Mouse (Mus musculus) heart, postnatal 4 days (tissue): Measurements from ENCODE around the gene Actn4. TPM values are rescaled to one million over a fixed set of nuclear protein-coding genes. Genes with fewer than 3 reads are reported as not detected.
A peak's percentile ranks its signal among the peaks of the same experiment; 100 is the strongest.
"Not testable (repeated sequence)": the region's sequence is repeated elsewhere in the genome, so short reads cannot be mapped to it uniquely, and the experiment has no call there.

ENCODE experiments used
- DNase-seq: peaks from one replicate; pipeline ENCODE4 v3.0.0; 2021
- total RNA-seq, 2 experiments: library from RNA; stranded (reverse); gene quantifications; 2 replicates each; pipeline ENCODE4 v1.2.3; 2021

Actn4 gene
- total RNA-seq, 2 experiments from 2014 or later = 224 to 231 TPM

DNA sequence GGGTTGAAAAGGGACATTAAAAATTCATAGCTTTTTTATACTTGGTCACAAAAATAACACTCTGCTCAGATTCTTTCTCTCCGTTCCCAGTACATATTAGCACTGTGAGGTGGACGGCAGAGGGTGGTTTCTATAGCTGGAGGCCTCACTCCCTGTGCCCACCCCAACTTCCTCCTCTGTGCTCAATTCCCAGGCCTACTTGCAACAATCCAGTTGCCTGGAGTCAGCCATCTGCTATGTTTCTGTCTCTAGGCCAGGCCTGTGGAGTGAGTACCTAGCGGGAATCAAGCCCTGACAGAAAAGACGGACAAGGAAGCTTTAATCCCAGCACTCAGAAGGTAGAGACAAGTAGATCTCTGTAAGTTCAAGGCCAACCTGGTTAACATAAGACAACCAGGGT, 39.5 kb downstream of the Actn4 start:
- no peak for DNase-seq

DNA sequence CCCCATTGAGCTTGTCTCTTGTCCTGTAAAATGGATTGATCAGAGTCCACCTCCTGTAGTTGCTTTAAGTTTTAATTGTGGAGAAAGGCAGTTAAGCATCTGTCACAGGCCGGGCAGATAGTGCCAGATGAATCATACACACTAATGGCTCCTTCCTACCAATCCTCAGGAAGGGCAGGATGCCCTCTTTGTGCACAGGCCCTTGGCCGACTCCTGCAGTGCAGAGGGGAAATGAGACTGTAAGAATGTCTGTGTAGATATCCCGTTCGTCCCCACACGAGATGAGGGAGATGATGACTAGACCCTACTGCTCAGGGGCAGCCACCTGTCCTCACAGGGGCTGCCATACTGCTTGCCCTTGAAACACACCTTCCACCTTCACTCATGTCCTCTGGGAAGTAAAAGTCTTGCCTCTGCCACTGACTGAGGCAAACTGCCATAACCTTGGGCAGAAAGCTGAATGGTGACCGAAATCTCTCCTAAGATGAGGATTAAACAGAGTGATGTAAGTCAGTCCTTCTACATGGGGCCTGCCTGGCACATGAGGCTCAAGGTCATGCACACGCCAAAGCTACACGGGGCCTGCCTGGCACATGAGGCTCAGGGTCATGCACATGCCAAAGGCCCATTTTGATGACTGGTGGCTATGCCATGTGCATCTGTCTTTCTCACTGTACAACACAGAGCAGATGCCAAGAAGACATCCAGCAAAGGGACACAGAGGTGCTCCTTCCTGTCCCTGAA, 40.2 kb downstream of the Actn4 start:
- DNase-seq = no peak

DNA sequence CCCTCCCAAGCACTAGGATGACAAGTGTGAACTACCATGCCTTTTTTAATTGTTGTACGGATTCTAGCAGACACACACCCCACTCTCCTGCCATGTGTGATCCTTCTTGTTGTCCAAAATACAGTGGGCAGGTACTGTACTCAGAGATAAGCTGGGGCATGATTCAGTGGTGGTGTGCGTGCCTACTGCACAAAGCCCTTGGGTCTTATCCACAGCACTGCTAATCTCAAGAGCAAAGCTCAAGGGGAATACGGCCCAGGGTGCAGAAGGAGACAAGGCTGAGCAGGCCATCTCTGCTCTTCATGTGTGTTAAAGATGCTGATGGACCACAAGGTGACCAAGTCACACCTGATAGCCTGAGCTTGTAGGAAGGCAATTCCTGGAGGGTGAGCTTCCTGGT, 41.0 kb downstream of the Actn4 start:
- no peak for DNase-seq

DNA sequence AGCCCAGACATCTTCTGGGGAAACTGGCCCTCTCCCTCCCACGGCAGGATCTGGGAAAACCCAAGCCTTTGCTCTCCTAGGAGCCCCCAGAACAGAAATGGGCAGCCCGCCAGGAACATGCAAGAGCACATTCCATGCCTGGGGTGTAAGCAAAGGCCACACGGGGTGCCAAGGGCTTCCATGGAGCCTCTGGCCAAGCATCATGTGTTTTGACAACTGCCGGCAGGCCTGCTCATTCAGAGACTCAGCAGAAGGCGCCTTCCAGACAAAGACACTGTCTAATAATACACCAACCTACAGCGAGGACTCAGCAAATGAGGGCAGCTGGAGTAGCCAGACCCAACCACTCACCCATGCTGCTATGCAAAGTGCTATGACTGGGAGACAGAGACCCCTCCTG, 42.3 kb downstream of the Actn4 start:
- peak; percentile 94 for DNase-seq

DNA sequence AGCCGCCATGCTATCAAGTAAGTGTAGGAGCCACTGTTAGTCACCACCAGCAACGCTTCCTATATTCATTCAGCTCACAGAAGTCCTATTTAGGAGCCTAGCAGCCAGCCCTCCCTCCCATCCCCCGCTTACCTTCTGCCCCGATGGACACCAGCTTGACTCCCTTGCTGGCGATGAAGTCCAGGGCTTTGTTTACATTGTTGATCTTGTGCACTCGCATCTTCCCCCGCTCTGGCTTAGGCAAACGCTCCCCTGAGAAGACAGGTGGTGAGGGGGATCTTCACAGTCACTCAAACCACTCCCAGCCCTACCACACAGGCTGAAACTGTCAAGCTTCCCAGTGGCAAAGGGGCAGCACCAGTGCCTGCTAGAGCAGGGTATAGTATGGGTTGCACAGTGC, 43.6 kb downstream of the Actn4 start:
- no peak for DNase-seq

DNA sequence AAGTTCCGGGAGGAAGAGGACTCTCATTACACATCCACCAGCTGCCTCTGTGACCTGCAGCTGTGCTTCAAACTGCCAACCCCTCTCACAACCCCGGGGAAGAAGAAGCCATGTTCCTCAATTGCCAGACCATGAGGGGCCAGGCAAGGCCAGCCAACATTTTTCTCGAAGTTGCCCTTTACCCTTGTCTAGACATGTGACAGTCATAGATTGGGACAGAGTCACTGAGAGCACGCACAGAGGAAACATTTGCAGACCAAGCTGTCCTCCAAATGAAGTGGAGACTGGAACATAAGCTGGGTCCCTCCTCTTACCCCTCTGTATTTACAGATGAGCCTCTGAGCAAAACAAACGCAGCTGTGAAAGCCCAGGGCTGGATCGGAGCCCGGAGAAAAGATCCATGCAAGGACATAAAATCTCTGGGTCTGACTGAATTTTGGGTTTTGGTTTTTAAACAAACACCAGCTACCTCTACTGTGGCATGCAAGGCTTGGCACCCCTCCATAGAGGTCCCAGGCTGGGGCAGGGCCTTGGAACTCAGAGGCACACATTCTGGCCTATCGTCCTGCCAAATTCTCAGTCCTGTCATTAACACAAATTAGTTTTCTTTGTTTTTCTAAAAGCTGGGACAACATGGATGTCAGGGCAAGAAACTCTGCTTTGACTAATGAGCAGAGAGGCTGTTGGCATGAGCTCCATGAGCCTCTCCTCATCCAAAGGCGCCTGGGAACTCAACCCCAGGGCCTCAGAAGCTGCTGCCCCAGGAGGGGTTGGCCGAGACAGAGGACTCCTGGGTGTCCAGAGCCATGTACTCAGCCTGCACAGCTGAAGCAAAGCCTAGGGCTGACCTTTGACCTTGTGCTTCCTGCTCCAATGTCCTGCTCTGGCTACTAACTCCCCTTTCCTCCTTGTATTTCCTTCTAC, 44.4 kb downstream of the Actn4 start:
- DNase-seq = peak; percentile 61

DNA sequence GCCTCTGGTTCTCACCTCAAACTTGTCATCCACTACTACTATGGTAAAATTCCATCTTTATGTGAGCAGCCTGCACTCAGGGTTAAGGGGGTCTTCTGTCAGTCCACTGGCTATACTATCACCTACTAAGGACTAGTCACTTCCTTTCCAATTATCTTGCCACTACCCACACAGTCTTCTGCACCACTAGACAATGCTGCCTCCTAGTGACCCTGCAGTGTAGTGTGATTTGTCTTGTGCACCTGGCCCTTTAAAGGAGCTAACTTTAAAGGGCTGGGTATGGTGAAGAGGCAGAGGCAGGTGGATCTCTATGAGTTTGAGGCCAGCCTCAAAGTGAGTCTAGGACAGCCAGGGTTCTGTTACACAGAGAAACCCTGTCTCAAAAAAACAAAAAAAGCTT, 45.6 kb downstream of the Actn4 start:
- DNase-seq = no peak

DNA sequence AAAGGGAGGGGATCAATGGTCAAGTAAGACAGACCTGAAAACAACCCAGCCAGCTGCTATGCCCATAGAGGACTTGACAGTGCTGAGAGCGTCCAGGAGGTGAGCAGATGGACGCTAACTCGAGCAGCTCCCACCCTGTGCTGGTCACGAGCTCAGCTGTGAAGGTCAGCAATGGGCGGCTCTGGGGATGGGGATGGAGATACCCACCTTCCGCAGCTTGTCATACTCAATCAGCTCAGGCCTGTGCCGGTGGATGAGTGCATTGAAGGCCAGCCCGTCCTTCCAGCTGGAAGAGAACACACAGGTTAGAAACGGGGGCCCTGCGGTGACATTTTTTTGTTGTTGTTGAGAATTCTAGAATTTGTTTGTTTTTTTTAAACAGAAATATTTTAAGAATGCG, 49.0 kb downstream of the Actn4 start:
- DNase-seq = no peak

DNA sequence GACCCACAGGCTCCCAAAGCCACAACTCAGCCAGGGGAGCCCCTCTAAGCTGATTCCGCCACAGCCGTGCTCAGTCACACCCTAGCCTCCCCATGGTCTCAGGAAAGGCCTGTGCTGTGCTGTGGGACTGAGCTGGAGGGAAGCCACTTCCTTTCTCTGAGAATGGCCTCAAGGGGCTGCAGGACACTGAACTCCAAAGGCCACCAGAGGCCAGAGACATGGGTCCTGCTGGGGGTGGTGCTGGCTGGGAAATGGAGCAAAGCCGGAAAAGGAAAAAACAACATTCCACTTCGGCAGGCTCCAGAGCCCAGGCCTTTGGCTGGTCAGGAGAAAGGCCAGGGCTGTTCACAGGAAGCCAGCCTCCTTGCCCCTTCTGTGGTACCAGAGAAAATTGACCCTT, 50.5 kb downstream of the Actn4 start:
- peak; percentile 73 for DNase-seq

DNA sequence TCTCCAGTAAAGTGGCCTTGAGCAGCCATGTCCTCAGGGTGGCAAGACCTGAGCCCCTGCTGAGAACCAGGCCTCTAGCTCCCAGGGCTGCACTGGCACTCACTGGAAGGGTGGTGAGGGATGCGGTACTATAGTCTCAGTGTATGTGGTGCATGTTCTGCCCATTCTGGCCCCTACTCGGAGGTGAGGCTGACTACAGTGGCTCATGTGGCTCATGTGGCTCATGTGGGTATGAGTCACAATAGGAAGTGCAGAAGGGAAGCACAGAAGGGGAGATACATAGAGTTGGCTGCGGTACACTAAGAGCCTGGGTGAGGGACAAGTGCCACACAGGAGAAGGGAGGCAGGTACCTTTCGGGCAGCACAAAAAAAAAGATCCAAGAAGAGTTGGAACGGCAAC, 54.9 kb downstream of the Actn4 start:
- no peak for DNase-seq

DNA sequence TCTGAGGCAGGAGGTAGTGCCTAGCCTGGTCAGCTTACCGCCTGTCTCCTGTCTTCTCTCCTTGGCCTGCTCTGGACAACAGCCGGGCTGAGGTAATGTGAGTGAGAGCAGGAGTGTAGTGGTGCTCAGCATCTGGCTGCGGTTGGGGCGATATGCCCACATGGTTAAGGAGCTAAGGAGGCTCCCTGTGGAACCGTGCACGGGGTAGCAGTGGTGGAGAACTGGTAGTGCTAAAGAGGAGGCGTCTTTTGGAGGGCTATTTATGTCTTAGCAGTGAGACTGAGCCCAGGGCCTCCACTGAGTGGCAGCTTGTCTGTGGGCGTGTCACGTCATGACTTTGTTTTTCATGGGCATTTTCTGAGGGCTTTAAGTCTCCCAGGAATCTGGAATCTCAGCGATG, 58.4 kb downstream of the Actn4 start:
- no peak for DNase-seq

DNA sequence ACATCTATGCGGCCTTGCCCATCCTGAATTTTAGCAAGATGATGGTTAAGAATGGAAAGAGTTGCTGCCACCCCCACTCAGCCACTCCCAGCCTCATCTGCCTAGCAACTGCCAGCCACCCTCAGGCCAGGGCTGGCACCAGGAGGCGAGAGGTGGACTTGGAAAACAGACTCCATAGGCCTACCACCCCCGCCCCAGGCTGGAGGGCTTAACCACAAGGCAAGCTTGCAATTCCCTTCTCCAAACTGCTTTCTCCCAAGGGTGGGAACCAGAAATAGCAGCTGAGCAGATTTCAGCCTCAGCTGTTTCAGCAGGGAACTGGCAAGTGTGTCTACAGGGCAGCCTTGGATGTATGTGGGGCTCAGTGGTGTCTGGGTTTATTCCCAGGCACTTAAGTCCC, 59.3 kb downstream of the Actn4 start:
- DNase-seq = no peak

DNA sequence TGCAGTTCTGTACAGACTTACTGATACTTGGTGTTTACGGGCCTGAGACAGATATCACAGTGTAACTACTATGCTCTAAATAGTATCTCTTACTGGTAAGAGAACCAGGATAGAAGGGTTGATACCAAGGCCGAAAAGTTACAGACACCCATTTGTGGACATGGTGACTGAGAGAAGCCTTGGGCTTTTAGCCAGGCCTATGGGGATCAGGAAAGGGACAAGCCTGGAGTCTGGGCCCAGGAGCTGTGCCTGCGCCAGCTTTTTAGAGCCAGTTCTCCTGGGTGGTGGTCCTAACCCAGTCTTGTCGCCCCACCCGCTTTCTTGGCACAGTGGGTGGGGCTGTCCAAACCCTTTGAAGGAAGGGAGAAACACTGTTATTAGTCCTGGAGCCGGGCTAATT, 60.0 kb downstream of the Actn4 start:
- DNase-seq = no peak

DNA sequence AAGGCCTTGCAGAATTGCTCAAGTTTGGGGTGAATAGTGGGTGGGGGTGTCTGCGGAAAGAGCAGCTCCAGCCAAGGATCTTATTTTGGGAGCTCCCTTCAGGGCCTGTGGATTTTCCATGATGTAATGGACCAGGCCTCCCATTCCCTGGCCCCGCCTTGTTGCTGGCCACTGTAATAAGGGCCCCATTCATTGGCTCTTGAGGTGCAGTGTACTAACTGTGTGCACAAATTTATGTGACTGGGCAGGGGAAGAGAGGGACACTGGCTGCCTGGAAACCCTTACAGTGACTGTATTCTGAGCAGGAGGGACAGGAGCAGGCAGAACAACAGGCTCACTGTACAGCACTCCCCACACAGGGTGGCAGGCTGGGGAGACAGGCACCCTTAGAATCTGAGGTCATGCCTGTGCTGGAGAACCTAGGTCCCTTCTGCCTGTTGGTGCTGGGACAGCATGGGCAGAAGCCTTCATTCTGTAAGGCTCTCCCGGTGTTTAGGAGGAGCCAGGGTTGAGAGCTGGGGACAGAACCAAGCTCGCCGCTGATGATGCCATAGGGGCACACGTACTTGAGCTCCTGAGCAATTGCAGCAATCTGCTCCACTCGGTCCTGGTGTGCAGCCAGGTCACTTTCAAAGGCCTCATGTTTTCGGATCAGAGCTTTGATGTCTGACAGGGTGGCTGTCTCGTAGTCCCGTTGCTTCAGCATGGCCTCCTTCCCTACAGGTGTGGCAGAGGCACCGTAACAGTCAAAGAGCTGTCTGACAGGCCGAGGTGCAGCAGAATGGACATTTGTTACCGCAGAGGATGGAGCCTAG, 60.6 kb downstream of the Actn4 start:
- DNase-seq = peak; percentile 69

DNA sequence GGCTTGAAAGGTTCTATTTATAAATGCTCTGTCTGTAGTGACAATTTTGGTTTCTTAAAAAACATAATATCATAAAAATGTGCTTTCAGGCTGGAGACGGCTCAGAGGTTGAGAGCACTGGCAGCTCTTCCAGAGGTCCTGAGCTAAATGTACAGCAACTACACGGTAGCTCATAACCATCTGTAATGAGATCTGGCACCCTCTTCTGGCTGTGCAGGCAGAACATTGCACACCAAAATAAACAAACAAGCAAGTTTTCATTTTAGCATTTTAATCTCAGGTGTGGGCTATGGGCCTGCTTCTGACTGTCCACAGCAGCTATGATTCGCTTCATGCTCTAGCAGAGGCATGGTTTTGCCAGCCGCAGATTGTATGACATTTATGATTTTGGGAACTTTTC, 62.2 kb downstream of the Actn4 start:
- no peak for DNase-seq

DNA sequence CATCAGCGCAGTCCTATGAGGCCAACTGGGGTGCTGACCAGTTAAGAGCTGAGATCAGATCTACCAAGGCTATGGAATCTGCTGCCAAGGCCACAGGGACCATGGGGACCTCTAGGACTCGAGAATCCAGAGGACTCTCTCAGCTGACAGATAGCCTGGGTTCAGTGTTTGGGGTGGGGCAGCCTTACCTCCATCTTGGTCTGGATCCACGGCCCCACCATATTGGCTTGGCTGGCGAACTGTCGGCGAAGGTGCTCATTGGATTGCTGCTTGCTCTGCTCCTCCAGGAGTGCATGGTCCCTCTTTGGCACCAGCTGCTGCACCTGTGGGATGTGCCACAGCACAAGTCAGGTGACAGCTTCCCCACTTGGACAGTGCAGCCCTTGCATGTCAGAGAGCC, 64.5 kb downstream of the Actn4 start:
- no peak for DNase-seq

DNA sequence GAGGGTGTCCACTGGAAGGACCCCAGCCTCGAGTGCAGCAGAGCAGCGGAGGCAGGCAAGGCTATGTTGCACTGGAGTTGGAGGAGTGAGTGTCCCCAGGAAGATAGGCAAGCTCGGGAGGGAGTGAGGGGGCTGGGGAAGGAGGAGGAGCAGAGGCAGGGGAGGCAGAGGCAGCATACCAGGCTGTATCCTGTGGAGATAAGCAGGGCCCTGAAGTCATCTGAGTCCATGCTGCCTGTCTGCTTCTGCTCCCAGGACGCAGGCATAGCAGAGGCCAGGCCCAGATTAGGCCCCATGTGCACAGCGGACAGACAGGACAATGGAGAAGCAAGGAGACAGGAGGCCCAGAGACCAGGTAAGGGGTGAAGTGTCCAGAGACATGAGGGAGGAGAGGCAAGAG, 67.2 kb downstream of the Actn4 start:
- peak; percentile 53 for DNase-seq

DNA sequence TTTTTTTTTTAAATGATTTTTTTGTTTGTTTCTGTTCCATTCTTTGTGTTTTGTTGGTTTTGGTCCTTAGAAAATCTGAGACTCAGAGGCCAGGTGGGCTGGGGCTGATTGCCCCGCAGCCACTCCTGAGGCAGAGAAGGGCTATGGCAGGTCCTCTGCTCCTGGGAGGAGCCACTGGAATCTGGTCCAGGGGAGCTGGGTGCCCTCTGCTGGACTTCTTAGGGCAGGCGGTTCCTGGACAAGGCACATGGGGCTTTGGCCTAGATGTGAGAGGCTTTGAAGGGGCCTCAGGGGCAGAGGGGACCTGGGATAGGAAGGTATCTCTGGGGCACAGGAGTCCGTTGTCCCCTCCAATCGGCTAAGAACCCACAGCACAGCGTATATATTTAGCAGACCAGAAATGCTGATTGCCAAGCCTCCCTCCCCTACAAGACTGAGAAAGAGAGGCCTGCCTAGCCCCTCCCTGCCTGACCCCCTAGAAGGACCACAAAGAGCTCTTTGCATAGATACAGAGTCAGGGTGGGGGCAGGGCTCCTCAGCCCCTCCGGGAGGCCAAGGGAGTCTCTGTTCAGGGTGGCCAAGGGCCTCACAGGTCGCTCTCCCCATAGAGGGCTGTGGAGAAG, 68.4 kb downstream of the Actn4 start:
- DNase-seq = peak; percentile 77

DNA sequence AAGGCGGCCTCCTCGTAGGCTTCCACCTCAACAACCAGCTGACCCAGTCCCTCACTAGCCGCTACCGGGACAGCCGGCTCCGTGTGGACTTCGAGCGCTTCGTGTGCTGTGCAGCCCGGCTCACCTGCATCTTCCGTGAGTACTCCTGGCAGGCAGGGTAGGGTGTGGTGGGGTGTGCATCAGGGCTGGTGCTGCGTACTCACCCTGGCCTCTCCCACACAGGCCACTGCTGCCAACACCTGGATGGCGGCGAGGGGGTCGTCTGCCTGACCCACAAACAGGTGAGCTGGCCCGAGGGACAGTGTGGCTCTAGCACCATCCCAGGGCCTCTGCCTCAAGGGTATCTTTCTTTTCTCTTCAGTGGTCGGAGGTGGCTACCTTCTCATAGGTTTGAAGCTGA, 69.5 kb downstream of the Actn4 start:
- no peak for DNase-seq

DNA sequence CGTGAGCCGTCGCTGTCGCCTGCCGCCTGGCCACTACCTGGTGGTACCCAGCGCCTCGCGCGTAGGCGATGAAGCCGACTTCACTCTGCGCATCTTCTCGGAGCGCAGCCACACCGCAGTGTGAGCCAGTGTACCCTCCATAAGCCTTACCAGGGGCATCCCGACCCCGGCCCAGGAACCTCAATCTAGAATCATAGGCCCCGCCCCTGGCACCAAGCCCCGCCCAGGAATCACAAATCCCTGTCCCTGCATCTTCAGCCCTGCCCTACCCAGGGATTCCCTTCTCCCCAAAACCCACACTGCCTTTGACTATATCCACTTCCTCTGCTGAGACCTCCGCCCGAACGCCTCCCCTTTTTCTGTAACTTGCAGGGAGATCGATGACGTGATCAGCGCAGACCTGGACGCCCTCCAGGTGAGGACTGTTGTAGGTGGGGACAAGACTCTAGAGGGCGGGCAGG, 73.4 kb downstream of the Actn4 start:
- no peak for DNase-seq

DNA sequence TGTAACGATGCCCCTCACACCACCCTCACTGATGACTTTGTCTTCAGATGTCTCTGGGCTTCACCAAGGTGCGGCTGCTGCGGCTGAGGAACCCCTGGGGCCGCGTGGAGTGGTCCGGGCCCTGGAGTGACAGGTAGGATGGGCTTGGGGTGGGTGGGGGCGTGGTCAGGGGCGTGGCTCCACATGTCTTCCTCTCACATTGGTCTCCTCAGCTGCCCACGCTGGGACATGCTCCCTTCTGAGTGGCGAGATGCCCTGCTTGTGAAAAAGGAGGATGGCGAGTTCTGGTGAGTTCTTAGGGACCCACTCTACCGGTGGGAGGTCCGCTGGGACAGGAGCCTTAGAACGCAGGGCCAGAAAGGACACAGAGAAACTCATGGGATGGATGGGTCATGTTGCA, 75.7 kb downstream of the Actn4 start:
- no peak for DNase-seq

DNA sequence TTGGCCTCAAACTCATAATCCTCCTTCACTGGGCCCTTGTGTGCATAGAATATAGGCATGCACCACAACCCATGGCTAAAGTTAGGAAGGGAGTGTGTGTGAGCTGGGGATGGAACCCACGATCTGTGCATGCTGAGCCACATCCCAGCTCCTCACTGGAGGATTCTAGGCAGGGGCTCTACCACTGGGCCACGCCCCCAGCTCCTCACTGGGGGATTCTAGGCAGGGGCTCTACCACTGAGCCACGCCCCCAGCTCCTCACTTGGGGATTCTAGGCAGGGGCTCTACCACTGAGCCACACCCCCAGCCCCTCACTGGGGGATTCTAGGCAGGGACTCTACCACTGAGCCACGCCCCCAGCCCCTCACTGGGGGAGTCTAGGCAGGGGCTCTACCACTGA, 78.4 kb downstream of the Actn4 start:
- DNase-seq = not testable (repeated sequence)

DNA sequence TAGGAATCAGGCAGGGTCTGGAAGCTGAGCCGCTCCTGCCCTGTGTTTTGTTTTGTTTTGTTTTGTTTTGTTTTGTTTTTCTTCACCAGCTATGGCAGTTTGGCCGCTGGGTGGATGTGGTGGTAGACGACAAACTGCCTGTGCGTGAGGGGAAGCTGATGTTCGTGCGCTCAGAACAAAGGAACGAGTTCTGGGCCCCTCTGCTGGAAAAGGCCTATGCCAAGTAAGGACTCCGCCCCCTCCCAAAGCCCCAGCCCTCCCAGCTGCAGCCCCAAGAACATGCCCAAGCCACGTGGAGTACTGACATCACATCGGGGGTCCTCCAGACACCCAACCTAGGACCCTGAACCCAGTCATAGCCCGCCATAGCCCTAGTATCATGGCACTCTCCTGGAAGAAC, 79.1 kb downstream of the Actn4 start:
- DNase-seq = no peak
